Mouse (Mus musculus): Measurements from ENCODE around the gene Nub1.

- TF ChIP-seq POLR2A (IDR thresholded peaks at IDR 0.05; ENCODE audit: low read depth, low read length) (no peak), CTCF (IDR thresholded peaks at IDR 0.05; ENCODE audit: extremely low read depth, insufficient read depth, insufficient read length, insufficient replicate concordance) (no peak)
Measured at GRCm38 (mm10) chr5:24709962-24710361, 24.6 kb downstream of the Nub1 start.

Data from spleen, adult 2 months (tissue).